Mouse (Mus musculus) thymus, postnatal 14 days (tissue): Measurements from ENCODE around the gene Hcn2.

Source experiments
- DNase-seq: peaks from one replicate; pipeline ENCODE4 v3.0.0; 2021

Hcn2 gene

GRCm38 (mm10) chr10:79716254-79716987 is at the start of gene Hcn2:
TSS of gene Hcn2 (plus strand) at chr10:79716634.
- no peak for DNase-seq

DNA sequence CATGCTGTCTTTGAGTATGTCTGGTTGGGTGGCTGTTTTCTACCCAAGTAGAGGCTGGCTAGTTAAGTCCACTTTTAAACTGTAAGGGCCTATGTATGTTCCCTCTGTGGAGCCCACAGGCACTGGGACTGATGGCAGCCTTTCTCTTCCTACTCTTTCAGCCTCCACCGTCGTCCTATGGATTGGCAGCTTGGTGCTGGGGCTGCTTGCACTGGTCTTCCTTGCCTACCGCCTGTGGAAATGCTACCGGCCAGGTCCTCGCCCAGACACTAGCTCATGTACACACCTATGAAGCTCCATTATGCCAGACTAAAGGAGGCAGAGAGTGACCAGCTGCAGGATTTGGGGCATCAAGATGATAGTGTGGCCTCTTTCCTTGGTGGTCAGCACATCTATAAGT is 48.4 kb upstream of the Hcn2 start:
- DNase-seq, result no peak

DNA sequence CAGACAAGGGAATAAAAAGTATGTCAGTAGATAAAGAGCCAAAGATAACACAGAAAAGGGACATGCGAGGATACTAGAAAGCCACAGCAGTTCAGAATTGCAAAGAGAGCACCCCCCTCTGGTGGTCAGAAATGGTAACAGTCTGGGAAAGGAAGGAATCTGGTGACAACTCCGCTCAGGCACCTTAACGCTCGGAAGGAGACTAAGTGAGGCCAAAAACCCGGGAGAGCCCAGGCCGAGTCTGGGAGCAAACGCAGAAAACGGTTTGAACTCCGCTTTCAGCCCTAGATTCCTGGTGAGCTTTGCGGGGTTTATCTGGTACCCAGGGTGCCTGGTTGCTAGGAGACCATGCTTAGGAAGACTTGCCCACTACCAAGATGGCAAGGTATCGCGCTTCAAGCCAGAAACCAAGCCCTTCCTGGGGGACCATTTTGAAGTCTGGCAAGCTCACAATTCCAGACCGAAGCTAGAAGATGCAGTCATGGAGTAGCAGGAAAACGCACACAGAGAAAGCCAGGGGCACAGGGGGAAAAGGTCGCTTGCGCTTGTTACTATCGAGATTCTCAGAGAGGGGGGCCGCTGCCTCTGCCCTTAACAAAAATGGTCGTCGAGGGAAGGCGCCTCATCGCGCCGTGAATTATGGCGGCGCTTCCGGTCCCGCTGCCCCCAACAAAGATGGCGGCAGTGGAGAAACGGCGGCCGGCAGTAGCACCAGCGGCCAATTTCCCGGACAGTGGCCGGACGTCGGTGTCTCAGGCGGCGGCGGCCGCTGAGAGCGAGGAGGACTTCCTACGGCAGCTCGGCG is 47.5 kb upstream of the Hcn2 start, which contains the start of gene Tpgs1:
Tpgs1 (plus strand) TSS at position 599 of the 805 bp plus-strand sequence.
- peak; percentile 88 for DNase-seq

- DNase-seq, result peak; percentile 86
Observed at GRCm38 (mm10) chr10:79669576-79670057, 46.8 kb upstream of the Hcn2 start.

DNA sequence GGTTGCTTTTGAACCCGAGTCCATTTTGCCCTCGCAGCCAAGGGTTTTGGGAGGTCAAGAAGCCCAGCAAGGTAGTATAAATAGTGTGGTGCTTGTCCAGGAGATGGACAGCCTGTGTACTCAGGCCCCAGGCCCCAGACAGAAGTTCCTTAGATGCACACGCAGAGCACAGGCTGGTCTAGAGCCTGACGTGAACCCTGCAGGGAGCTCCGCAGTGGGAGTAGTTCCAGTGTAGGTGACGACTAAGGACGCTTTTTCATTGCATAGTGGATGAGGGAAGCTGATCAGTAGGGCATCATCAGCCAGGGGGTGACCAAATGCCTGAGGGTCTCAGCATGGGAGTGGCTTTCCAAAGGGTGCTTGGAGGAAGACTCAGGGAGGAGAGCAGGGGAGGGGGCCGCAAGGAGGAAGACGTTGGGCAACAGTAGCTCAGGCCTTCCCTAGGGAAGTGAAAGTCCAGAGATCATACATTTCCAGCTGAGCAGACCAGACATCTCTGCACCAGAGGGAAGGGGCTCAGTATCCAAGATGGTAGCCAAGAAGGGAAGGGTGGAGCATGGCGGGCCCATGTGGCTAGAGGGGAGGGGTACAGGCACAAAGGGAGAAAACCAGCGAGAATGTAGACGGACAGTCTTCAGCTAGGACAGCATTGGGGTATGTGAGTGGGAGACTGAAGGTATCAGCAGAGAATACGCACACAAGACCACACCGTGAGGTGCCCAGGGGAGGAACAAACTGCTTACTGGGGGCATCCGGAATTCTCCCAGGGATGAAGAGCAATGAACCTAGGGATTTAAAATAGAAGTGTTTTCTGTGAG is 46.2 kb upstream of the Hcn2 start:
- DNase-seq, result no peak

DNA sequence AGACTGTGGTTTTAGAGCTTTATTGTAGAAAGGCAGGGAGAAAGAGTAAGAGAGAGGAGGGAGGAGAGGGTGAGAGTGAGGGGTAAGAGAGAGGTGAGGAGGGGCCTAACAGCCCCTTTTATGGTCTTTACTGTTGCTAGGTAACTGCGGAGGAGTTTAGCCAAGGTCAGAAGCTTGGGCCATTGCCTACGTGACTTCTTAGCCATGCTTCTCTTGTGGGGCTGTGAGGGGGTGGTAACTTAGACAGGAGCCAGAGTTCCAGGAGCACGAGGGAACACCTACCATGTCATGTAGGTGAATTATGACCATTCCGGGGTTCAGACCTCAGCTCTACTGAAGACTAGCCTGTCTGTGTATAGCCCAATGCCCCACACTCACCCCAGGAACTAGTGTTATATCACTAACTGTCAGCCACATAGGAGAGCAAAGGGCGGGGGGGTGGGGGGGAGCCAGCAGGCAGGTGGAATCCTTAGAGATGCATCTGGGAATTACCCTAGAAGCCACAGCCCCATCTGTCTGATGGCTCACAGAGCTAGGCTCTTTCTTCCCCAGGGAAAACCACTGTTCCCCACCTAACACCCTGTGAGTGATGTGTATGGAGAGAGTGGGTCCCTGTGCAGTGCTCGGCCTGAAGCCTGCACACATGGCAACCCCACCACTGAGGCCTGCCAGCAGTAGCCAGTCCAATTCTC is 44.9 kb upstream of the Hcn2 start:
- DNase-seq, result no peak

GRCm38 (mm10) chr10:79672088-79672455 is 44.4 kb upstream of the Hcn2 start:
- DNase-seq, result no peak

GRCm38 (mm10) chr10:79673054-79673453 is 43.4 kb upstream of the Hcn2 start:
- DNase-seq, result no peak

- no peak for DNase-seq
Observed at GRCm38 (mm10) chr10:79675346-79676035, 40.9 kb upstream of the Hcn2 start.

DNA sequence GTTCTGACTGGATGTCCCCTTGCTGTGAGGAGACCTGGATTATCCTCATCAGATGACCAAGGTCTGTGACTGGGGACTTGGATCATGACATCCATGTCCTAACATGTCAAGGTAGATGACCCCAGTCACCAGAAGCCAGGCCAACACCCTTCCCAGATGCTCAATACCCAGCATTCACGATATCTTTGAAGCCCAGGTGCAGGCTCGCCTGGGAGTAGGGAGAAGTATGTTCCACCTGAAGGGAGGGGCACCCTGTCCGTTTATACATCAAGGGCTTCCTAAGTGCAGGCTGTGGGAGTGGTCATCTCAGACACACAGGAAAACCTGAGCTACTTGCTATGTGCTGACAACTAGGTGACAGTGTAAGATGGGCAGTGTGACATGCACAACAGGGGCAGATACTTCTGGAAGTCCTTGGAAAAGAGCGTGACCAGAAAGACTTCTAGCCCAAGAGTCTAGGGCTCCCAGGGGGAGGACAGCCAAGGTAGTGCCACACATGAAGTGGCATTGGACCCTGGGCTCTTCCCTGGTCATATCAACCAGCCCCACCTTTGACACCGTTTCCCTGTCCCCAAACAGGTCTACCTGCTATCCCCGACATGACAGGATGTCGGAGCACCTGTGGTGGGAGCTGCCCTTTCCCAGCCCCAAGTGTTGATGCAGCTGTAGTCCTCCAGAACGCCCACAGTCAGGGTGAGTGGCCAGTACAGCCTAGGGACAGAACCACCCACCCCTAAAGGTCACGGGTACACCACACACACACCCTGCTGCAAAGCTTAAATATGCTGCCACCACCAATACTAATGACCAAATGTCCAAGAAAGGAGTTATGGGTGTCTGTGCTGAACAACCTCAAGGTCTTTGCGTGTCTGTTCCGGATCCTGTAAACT is 35.6 kb upstream of the Hcn2 start:
- DNase-seq, result peak; percentile 43

GRCm38 (mm10) chr10:79681591-79682245 is 34.7 kb upstream of the Hcn2 start, which contains the start of gene Cdc34:
TSS of gene Cdc34 (plus strand) at chr10:79682195.
- DNase-seq, result peak; percentile 99

DNA sequence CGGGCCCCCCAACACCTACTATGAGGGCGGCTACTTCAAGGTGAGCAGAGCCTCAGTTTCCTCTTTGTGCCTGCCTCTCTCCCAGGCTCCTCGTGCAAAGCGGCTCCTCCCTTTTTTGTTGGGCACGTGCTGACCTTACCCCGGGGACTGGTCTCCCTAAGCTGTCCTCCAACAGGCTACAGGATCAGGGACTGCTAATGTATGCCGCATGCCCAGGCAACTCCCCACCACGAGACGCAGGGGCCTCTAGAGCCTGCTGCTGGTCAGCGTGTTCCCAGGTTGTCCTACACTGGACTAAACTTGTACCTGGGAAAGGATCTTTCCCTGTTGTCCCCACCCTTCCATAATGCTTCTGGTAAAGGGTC is 33.9 kb upstream of the Hcn2 start:
- DNase-seq, result peak; percentile 48

- peak; percentile 78 for DNase-seq
Observed at GRCm38 (mm10) chr10:79682916-79683582, 33.4 kb upstream of the Hcn2 start.

- no peak for DNase-seq
Observed at GRCm38 (mm10) chr10:79683726-79684640, 32.5 kb upstream of the Hcn2 start.

DNA sequence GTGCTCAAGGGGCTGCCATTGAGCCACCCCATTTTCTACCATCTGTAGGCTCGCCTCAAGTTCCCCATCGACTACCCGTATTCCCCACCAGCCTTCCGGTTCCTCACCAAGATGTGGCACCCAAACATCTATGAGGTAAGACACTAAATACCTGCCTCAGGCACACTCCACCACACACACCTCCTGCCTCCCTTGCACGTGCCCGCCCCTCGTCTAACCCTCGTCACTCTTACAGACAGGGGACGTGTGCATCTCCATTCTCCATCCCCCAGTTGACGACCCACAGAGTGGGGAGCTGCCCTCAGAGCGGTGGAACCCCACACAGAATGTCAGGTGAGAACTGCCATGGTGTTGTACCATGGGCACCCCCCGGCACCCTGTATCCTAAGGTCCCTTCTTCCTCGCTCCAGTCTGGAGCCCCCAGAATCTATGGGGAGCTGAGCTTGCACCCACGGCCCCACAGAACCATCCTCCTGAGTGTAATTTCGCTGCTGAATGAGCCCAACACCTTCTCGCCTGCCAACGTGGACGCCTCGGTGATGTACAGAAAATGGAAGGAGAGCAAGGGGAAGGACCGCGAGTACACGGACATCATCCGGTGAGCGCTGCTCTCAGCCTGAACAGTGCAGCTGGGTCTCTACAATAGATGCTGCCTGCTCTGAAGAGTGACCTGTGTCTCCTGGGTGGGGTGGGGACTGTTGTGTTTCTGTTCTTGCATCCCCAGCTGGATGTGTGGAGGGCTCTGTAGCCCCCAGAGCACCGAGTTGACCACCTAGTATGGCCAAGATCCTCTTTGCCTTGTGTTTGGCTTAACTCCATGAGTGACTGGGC is 31.4 kb upstream of the Hcn2 start:
- no peak for DNase-seq

- no peak for DNase-seq
Observed at GRCm38 (mm10) chr10:79686219-79686618, 30.2 kb upstream of the Hcn2 start.

DNA sequence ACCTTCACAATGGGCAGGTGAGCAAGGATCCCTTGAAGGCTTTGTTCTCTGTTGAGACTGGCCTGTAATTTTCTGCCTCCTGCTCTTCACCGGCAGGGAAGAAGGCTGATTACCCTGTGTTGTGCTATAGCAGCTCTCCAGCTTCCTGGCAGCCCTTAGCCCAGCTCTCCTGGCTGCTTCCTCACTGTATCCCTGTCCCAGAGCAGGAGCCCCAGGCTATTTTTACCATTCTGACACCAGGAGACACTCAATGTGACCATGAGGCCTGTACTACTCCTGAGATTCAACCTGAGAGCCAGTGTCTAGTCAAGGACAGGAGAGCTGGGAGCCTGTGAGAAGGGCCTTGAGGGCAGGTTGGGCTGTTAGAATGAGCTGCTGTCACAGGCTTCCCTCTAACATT is 29.7 kb upstream of the Hcn2 start:
- DNase-seq, result no peak

DNA sequence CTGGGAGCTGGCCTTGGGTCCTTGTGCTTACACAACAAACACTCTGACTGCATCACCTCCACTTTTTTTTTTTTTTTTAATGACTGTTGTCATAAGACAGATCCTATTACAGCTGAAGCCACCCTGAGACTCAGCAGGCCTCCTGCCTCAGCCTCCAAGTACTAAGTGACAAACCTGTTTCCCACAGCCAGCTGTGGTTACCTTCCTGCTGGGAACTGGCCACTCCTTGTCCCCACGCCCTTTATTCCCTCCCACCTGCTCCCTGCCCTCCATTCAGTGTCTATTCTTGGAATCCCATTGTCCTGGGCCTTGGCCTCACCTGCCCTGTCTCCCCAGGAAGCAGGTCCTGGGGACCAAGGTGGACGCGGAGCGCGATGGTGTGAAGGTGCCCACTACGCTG is 28.9 kb upstream of the Hcn2 start:
- no peak for DNase-seq
